Mouse (Mus musculus): ENCODE measurements around the gene Gpr173. TPM values are rescaled to one million over a fixed set of nuclear protein-coding genes. Genes with fewer than 3 reads are reported as not detected.
"Not testable (repeated sequence)": the region's sequence is repeated elsewhere in the genome, so short reads cannot be mapped to it uniquely, and the experiment has no call there.

Gene Gpr173
- polyA plus RNA-seq, 2 experiments, result 4.5 to 13.0 TPM

DNA sequence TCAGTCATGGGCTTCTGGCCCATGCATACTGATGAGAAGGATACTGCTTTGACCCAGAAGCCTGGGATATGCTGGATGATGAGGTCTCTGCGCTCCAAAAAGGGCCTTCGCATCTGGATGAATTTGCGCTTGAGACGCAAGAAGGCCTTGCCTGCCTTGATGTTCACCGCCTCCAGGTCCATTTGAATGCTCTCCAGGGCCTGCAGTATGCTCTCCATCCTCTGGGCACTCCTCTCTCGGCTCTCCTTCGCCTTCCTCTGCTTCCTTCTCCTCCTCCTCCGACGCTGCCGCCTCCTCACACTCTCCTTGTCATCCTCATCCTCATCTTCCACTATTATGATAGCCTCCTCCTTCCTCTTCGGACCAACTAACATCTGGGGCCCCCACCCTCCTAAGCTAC lies 27.0 kb downstream of the Gpr173 start:
- no peaks in the 10 kb centered on the region for H3K4me1 ChIP-seq (ENCODE audit: control insufficient read depth, insufficient read depth, low read length)
- H3K36me3 ChIP-seq (ENCODE audit: control insufficient read depth, insufficient read depth, low read length), result peaks cover 18% of the 10 kb centered on the region
- no peaks in the 10 kb centered on the region for H3K9me3 ChIP-seq (ENCODE audit: control insufficient read depth, low read length)
- 32% methylated on average over 11 of the region's 11 CpGs for WGBS
- H3K27me3 ChIP-seq (ENCODE audit: control insufficient read depth, insufficient read depth, low read length), result peaks cover 4% of the 10 kb centered on the region; the same call in 1 of the 2 replicates
- DNase-seq (ENCODE audit: low spot score), result peak; percentile 5
- H3K27ac ChIP-seq (replicated peaks; ENCODE audit: low read depth, low read length), result peak overlapping the region; percentile 81; the same call in 1 of the 2 replicates
- peak overlapping the region; percentile 73 for H3K9ac ChIP-seq (ENCODE audit: low read depth, low read length, severe bottlenecking)
- peak overlapping the region; percentile 54 for H3K4me2 ChIP-seq (replicated peaks; ENCODE audit: low read depth, low read length, severe bottlenecking)
- ATAC-seq (ENCODE audit: low FRiP score, low read depth), result no peak
- peak overlapping the region; percentile 56 for H3K4me3 ChIP-seq (replicated peaks; ENCODE audit: low read length)
- no peak for TF ChIP-seq POLR2A (IDR thresholded peaks at IDR 0.05; ENCODE audit: borderline replicate concordance, extremely low read depth, insufficient read depth, insufficient read length)

DNA sequence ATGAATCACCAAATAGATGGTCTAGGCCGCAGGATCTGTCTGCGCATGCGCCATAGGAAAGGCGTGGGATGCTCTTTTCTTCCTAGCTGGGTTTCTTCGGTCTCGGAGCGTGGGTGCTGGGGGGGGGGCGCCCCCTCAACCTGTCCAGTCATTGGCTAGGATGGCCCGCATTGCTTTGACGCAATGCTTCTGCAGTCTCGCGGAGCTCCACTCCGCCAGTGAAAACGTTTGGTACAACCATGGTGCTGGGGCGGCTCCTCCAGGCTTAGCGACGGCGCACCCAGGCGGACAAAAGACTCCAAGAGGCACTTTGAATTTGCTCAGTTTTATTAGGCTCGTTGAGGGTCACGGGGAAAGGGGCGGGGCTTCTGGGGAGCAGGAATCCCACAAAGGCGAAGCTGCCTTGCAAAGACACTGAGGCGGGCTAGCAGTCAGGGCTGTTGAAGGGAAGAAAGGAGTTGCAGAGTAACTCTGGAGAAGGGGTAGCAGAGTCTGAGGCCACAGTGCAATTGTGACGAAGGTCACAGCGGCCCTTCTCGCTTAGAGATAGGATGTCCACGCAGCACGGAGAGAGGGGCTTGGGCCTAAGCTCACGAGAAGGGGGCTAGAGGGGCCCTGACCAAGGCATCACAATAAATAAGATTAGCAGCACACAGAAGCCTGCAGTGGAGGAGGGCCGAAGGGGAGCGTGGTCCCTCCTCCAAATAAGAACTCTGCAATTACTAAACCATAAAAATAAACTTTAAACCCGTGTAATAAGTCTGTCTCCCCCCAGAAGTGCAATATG lies 31.8 kb downstream of the Gpr173 start:
- H3K4me3 ChIP-seq (replicated peaks; ENCODE audit: low read length), result peak overlapping the region; percentile 23
- H3K36me3 ChIP-seq (ENCODE audit: control insufficient read depth, insufficient read depth, low read length), result peaks cover 18% of the 10 kb centered on the region
- TF ChIP-seq POLR2A (IDR thresholded peaks at IDR 0.05; ENCODE audit: borderline replicate concordance, extremely low read depth, insufficient read depth, insufficient read length), result peak; percentile 50; the same call in 1 of the 2 replicates
- no peaks in the 10 kb centered on the region for H3K4me1 ChIP-seq (ENCODE audit: control insufficient read depth, insufficient read depth, low read length)
- H3K9me3 ChIP-seq (ENCODE audit: control insufficient read depth, low read length), result no peaks in the 10 kb centered on the region
- WGBS, result 16% methylated on average over 33 of the region's 33 CpGs
- H3K27ac ChIP-seq (replicated peaks; ENCODE audit: low read depth, low read length), result peak overlapping the region; percentile 91
- peak overlapping the region; percentile 44 for H3K4me2 ChIP-seq (replicated peaks; ENCODE audit: low read depth, low read length, severe bottlenecking)
- H3K27me3 ChIP-seq (ENCODE audit: control insufficient read depth, insufficient read depth, low read length), result no peaks in the 10 kb centered on the region
- DNase-seq (ENCODE audit: low spot score) (peak; percentile 93), ATAC-seq (ENCODE audit: low FRiP score, low read depth) (peak; percentile 99)
- peak overlapping the region; percentile 59 for H3K9ac ChIP-seq (ENCODE audit: low read depth, low read length, severe bottlenecking)

GRCm38 (mm10) chrX:152336123-152336522 lies 32.4 kb downstream of the Gpr173 start:
- H3K27me3 ChIP-seq (ENCODE audit: control insufficient read depth, insufficient read depth, low read length); H3K4me1 ChIP-seq (ENCODE audit: control insufficient read depth, insufficient read depth, low read length); H3K9me3 ChIP-seq (ENCODE audit: control insufficient read depth, low read length); H3K9ac ChIP-seq (ENCODE audit: low read depth, low read length, severe bottlenecking); DNase-seq (ENCODE audit: low spot score); H3K27ac ChIP-seq (replicated peaks; ENCODE audit: low read depth, low read length); ATAC-seq (ENCODE audit: low FRiP score, low read depth): not testable (repeated sequence)
- Histone ChIP-seq H3K36me3 (ENCODE audit: control insufficient read depth, insufficient read depth, low read length) (peaks cover 18% of the 10 kb centered on the region), H3K4me3 (replicated peaks; ENCODE audit: low read length) (0 out of 2 replicates have a peak overlapping the region, but pooled peaks have one; percentile 8), H3K4me2 (replicated peaks; ENCODE audit: low read depth, low read length, severe bottlenecking) (peak overlapping the region; percentile 32)
- 40% methylated on average over 4 of the region's 4 CpGs for WGBS

- ATAC-seq (ENCODE audit: low FRiP score, low read depth), result not testable (repeated sequence)
These were observed 39.1 kb downstream of the Gpr173 start for GRCm38 (mm10) chrX:152329400-152329799.

DNA sequence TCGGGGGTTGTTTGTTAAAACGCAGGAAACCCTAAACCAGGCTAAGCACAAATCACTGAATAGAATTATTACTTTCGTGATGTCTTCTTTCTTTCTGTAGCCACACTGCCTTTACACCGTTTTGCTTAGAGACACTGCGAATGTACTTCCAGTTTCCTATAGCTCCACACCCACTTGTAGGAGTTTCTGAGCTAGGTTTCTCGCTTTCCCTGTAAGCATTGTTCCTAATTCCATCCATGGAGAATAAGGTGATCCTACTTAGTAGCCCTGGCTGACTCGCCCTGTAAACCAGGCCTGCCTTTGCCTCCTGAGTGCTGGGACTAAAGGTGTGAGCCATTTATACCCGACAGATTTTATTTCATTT lies 40.8 kb downstream of the Gpr173 start:
- peak overlapping the region; percentile 51 for H3K4me2 ChIP-seq (replicated peaks; ENCODE audit: low read depth, low read length, severe bottlenecking)
- H3K9me3 ChIP-seq (ENCODE audit: control insufficient read depth, low read length), result no peaks in the 10 kb centered on the region
- H3K27ac ChIP-seq (replicated peaks; ENCODE audit: low read depth, low read length), result 0 out of 2 replicates have a peak overlapping the region, but pooled peaks have one; percentile 15
- 0 out of 2 replicates have a peak, but pooled peaks cover 2% of the 10 kb centered on the region for H3K4me1 ChIP-seq (ENCODE audit: control insufficient read depth, insufficient read depth, low read length)
- DNase-seq (ENCODE audit: low spot score), result no peak
- H3K36me3 ChIP-seq (ENCODE audit: control insufficient read depth, insufficient read depth, low read length), result no peaks in the 10 kb centered on the region
- H3K4me3 ChIP-seq (replicated peaks; ENCODE audit: low read length), result peak overlapping the region; percentile 54
- peak; percentile 25; the same call in 1 of the 2 replicates for ATAC-seq (ENCODE audit: low FRiP score, low read depth)
- H3K27me3 ChIP-seq (ENCODE audit: control insufficient read depth, insufficient read depth, low read length), result no peaks in the 10 kb centered on the region
- 22% methylated on average over 8 of the region's 8 CpGs for WGBS
- peak overlapping the region; percentile 28; the same call in 1 of the 2 replicates for H3K9ac ChIP-seq (ENCODE audit: low read depth, low read length, severe bottlenecking)
- TF ChIP-seq POLR2A (IDR thresholded peaks at IDR 0.05; ENCODE audit: borderline replicate concordance, extremely low read depth, insufficient read depth, insufficient read length), result no peak

More at GRCm38 (mm10) chrX:152329400-152329799, 39.1 kb downstream of the Gpr173 start:
- H3K27me3 ChIP-seq (ENCODE audit: control insufficient read depth, insufficient read depth, low read length); H3K27ac ChIP-seq (replicated peaks; ENCODE audit: low read depth, low read length); H3K4me1 ChIP-seq (ENCODE audit: control insufficient read depth, insufficient read depth, low read length); H3K4me2 ChIP-seq (replicated peaks; ENCODE audit: low read depth, low read length, severe bottlenecking); H3K36me3 ChIP-seq (ENCODE audit: control insufficient read depth, insufficient read depth, low read length); DNase-seq (ENCODE audit: low spot score); H3K9ac ChIP-seq (ENCODE audit: low read depth, low read length, severe bottlenecking); H3K9me3 ChIP-seq (ENCODE audit: control insufficient read depth, low read length); H3K4me3 ChIP-seq (replicated peaks; ENCODE audit: low read length): not testable (repeated sequence)

Data from limb, embryonic 14.5 days (tissue).